Mouse (Mus musculus): ENCODE data around the gene Epc2.

Gene Epc2

GRCm38 (mm10) chr2:49450931-49451636 lies at the start of gene Epc2:
Gene Epc2 (plus strand): TSS chr2:49451486.
- peak; percentile 77 to 89 for DNase-seq

GRCm38 (mm10) chr2:49405954-49406353 lies 45.3 kb upstream of the Epc2 start:
- no peak for DNase-seq

DNA sequence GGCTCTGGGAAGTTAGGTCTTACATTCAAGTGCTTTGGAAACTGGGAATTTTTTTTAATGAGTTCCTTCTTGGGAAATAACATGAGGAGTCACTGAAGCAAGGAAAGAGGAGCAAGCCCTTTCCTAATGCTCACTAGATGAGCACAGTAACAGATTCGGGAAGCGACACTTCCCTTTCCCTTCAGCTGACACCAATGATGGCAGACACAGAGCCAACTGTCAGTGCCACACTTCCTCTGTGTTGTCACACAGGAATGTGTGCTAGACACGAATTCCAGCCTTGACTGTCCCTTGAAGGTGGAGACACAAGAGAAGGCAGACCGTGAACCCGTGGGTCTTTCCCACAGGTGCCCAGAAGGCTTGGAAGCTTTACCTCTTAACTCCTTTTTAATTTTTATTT lies 39.6 kb upstream of the Epc2 start:
- DNase-seq: no peak

GRCm38 (mm10) chr2:49412576-49412975 lies 38.7 kb upstream of the Epc2 start:
- DNase-seq: no peak

- no peak for DNase-seq
Observed at GRCm38 (mm10) chr2:49415868-49416267, 35.4 kb upstream of the Epc2 start.

DNA sequence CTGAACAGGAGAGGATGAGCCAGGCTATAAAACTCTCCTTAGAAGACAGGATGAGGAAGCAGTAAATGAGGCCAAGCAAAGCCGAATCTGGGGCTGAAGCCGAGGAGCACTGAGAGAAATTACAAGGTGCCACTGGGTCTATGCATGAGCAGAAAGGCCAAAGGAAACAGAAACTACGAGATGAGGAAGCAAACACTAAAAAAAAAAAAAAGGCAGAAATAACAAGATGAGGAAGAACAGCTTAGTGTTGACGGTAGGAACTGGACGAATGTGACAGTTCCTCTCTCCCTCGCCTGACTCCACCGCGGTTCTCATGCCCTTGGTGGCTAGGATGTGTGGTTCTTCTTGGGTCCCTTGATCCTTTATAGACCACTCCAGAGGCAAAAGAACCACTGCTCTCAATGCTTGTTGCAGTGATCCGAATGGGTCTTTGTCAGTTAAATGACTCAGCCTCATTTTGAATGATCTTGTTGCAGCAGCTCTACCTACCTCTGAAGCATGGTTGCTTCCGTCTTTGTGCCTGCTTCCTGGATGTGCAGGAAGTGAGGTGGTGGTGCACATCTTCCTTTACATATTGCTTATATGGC lies 34.2 kb upstream of the Epc2 start:
- DNase-seq: no peak

GRCm38 (mm10) chr2:49420396-49420795 lies 30.9 kb upstream of the Epc2 start:
- no peak for DNase-seq

DNA sequence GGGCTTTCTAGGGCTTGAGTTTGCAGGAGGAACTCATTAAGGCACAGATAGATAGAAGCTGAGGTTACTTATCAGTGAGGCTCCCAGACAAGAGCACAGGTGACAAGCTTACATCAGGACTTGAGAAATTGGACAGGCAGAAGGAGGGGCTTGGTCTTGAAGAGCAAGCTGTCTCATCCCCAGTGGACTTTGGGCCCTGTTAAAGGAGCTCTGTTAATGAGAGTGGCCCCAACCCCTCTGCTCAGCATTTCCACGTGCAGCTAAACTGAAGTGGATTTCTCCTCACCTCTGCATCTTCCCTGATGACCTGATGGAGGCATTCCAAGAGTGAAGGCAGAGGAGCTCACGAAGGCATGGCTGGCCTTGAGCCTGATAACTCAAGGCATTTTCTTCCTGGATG lies 27.4 kb upstream of the Epc2 start:
- DNase-seq: peak; percentile 13 to 35

GRCm38 (mm10) chr2:49424788-49425187 lies 26.5 kb upstream of the Epc2 start:
- no peak for DNase-seq

DNA sequence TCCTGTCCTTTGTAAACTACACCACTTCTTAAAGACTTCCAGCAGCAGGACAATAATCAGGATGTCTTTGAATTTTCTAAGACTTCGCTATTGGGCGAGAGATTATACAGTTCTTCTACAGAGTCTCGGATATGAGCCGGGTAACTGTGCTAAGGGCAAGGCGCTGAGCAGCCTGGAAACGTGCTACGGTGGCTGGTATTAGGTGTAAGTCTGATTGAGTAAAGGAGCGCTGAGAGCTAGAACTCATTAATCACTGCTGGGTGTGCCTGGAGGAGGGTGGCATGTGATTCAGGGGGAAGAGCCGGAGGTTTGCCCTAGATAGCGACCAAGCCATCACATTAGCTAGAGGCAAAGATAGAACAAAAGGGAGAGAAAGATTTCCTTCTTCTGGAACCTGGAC lies 25.1 kb upstream of the Epc2 start:
- no peak for DNase-seq

GRCm38 (mm10) chr2:49431015-49431414 lies 20.3 kb upstream of the Epc2 start:
- DNase-seq: no peak

GRCm38 (mm10) chr2:49433211-49433610 lies 18.1 kb upstream of the Epc2 start:
- no peak for DNase-seq

DNA sequence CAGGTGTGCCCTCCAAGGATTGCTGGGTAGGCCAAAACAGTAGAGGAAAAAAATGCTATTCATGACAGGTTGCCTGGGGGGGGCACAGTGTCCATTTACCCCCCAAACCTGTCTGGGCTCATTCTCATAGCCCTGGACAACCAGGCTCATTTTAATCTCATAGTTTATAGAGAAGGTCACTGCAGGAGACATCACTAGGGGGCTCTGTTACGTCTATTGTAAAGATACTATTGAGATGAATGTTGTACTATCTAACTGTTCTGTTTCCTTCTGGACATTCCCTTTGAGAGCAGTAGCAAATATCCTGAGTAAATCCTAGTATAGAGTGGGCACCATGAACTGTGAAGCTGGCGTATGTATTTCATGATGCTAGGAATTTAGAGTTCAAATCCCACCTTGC lies 5.0 kb upstream of the Epc2 start:
- DNase-seq: no peak

GRCm38 (mm10) chr2:49447586-49448475 lies 3.5 kb upstream of the Epc2 start:
- peak in 1 of 2 experiments; percentile 13 for DNase-seq

- no peak for DNase-seq
Observed at GRCm38 (mm10) chr2:49450467-49450866, 819 bp upstream of the Epc2 start.

DNA sequence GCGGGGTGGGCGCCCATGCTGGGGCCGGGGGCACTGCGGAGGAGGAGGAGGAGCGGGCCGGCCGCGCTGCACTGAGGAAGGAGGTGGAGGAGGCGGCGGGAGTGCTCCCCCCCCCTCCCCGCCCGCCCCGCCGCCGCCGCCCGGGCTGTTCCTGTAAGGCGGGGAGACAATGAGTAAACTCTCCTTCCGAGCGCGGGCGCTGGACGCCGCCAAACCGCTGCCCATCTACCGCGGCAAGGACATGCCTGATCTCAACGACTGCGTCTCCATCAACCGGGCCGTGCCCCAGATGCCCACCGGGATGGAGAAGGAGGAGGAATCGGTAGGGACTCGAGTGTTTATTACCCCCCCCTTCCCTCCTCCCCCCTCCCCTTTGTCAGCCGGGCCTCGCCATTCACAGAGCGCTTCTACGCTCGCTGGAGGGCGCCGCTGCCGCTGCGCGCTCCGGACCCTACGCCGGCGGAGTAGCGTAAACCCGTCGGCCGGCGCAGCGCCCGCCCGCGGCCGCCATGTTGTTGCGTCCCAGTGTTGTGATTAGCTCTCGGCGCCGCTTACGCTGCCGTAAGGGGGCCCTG lies 438 bp downstream of the Epc2 start:
- DNase-seq: peak; percentile 92 to 94

DNA sequence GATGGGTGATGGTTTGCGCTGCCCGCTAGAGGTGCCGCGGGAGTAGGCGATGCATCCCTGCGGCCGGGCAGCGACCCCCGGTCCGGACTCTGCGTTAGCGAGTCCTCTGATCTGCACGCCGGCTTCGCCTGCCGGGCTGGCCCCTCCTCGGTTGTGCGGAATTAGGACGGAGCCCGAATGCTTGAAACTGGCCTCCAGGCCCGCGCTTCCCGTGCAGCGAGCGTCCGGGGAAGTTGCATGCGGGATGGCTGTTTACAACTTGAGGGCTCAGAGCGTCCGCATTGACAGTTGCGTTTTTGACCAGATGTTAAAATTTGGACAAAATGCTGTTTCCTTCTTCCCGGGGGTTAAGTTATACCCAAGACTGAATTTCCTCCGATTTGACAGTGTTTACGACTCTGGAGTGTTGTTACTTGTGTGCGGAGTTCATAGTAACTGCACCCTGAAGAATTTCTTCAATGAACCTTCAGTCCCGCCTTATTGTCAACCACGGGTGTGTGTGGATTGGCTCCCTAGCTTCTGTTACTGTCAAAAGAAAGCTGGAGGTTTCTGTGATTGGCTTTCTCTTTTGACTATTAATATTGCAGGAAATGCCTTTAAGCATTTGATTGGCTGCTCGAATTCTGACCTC lies 1.3 kb downstream of the Epc2 start:
- peak; percentile 71 to 88 for DNase-seq

- no peak for DNase-seq
Observed at GRCm38 (mm10) chr2:49457797-49458196, 6.5 kb downstream of the Epc2 start.

- DNase-seq: no peak
Observed at GRCm38 (mm10) chr2:49465672-49466222, 14.5 kb downstream of the Epc2 start.

DNA sequence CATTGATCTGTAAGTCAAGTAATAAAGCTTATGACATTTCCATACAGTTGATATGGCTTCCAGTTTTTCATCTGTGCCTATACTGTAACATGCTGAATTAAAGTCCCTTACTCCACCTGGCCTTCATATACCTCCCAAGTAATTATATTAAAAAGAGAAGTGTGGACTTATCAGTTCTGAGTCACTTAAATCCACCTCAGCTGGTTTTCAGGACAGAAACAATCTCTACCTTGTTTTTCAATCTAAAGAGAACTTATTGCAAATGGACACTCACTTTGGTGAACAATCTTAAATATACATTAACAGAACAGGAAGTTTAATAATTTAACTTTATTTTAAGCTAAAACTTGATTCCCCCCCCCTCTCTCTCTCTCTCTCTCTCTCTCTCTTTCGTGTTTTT lies 15.8 kb downstream of the Epc2 start:
- no peak for DNase-seq

DNA sequence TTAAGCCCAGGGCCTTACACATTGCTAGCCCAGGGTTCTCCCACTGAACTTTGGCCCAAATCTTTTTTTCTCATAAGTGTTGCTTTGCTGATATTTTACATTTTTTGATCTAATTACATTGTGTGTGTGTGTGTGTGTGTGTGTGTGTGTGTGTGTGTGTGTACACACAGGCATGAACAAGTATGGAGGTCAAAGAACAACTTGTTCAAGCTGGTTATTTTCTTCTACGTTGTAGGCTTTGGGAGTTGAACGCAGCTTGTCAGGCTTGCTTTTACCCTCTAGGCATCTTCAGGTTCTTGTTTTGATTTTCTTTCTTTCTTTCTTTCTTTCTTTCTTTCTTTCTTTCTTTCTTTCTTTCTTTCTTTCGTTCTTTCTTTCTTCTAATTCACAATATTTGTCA lies 19.9 kb downstream of the Epc2 start:
- no peak for DNase-seq

- no peak for DNase-seq
Observed at GRCm38 (mm10) chr2:49471641-49472355, 20.5 kb downstream of the Epc2 start.

All from kidney, postnatal 36 days (tissue).